Mouse (Mus musculus) CH12.LX (cell line): ENCODE data around the gene Gm16253.

Experiments
- CTCF ChIP-seq, 2 experiments: IDR thresholded peaks in 1 of 2; conservative IDR thresholded peaks in 1 of 2; 2 replicates each; pipeline ENCODE4 v1.5.1; 2011 to 2012; ENCODE audit warnings: low read depth in 2 of 2, low read length in 2 of 2, improper control_type of control experiment in 1 of 2, inconsistent platforms in 1 of 2, mild to moderate bottlenecking in 1 of 2, moderate library complexity in 1 of 2
- EP300 ChIP-seq: IDR thresholded peaks from 2 replicates; pipeline ENCODE4 v1.6.1; 2011; ENCODE audit warnings: low read length, improper control_type of control experiment
- MAZ ChIP-seq: IDR thresholded peaks from 2 replicates; pipeline ENCODE4 v1.6.1; 2012; ENCODE audit warnings: low read depth, mild to moderate bottlenecking, inconsistent platforms, low read length, improper control_type of control experiment, moderate library complexity
- TBP ChIP-seq: conservative IDR thresholded peaks from 2 replicates; pipeline ENCODE4 v1.6.1; 2011; ENCODE audit warnings: low read depth, low read length, improper control_type of control experiment
- TCF12 ChIP-seq: IDR thresholded peaks from 2 replicates; pipeline ENCODE4 v1.6.1; 2014; ENCODE audit warnings: low read depth, mild to moderate bottlenecking, inconsistent platforms, low read length, improper control_type of control experiment
- USF2 ChIP-seq: conservative IDR thresholded peaks from 2 replicates; pipeline ENCODE4 v1.6.1; 2011; ENCODE audit warnings: low read depth, low read length, improper control_type of control experiment

DNA sequence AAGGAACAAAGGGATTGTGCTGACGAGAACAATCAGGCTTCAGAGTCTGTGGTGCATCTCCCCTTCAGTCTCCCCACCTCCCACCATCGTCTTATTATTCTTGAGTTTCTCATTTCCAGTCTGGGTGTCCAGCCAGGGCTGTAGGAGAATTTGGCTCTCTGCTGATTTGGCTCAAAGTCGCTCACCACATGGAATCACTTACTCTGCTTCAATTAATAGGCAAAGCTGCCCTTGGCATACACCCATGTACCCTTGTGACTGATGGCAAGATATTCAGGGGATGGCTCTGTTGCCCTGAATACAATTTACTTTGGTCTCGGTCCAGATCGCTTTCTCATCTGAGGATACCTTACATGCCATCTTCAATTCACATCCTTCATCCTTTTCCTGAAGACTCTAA lies 26.5 kb downstream of the Gm16253 start:
- TF ChIP-seq TBP, result no peak
- TF ChIP-seq MAZ, result no peak
- no peak for TF ChIP-seq TCF12
- TF ChIP-seq CTCF (conservative IDR thresholded peaks at IDR 0.05 in 1 of 2, IDR thresholded peaks at IDR 0.05 in 1 of 2; ENCODE audit: low read depth in 2 of 2, low read length in 2 of 2), result no peak
- no peak for TF ChIP-seq EP300
- no peak for TF ChIP-seq USF2
